Mouse (Mus musculus) gastrocnemius, adult 18-20 months (tissue): ENCODE measurements around the gene Fgfr2. TPM values are rescaled to one million over a fixed set of nuclear protein-coding genes. Genes with fewer than 3 reads are reported as not detected.

ENCODE experiments used
- DNase-seq: peaks from one replicate; pipeline ENCODE4 v3.0.0; 2021; ENCODE audit warnings: low spot score
- total RNA-seq, 2 experiments: library from RNA; stranded (reverse); gene quantifications; 2 replicates each; pipeline ENCODE4 v1.2.3; 2021

Fgfr2 gene
- total RNA-seq, 2 experiments from 2014 or later, result 0.43 to 0.88 TPM

DNA sequence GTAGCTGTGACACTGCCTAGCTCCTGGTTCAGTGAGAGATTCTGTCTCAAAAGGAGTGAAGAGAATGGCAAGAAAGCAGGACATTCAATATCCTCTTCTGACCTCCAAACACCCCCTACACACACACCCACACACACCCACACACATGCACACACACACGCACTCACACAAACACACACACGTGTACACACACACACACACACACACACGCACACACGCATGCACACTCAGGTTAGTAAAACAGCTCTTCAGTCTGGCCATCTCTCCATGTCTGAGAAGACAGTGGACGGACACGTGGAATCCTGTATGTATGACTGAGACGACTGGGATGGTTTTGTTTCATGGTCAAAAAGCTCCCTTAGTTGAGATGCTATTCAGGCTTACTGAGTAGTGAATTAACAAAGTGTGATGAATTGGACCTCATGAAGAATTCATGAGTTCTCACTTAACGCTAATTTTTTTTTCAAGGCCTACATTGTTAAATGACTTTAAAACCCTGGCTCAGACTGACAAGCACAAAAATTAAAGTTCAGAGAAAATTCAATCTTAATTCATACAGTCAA lies 2737.3 kb downstream of the Fgfr2 start:
- DNase-seq, result no peak

DNA sequence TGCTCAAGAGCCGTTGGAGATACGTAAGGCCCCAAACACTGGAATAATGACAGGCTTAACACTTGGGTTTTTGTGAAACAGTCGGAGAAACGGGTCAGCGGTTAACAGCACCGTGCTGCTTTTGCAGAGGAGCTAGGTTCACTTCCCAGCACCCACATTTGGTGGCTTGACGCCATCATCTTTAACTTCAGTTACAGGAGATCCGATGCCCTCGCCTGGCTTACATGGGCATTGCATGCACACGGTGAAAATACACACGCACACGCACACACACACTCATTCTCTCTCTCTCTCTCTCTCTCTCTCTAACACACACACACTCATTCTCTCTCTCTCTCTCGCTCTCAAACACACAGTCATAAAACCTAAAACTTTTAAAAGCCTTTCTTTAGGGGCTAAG lies 2741.0 kb downstream of the Fgfr2 start:
- no peak for DNase-seq

DNA sequence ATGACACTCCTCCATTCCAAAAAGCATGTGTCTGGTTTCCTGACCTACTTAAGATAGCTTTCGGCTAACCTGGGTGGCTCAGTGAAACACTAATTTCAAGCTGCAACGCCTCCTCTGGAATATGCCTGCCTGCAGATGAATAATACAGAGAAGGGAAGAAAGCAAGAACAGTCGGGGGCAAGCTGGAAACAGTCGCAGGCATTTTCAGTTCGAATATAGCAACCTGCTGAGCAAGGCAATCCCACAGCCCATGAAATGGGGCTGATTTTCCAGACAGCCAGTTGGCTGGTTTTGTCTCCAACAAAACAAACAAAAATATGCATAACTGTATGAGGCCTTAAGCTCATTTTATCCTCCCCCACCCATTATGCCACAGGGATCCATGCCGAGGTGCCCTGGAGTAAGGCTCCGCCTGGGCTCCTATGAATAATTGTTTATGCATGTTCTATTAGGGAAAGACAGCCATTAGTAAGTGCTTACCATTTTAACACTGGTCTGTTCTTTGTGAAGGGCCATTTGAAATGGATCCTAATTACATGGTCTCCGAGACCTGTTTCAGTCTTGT lies 2741.7 kb downstream of the Fgfr2 start:
- no peak for DNase-seq

DNA sequence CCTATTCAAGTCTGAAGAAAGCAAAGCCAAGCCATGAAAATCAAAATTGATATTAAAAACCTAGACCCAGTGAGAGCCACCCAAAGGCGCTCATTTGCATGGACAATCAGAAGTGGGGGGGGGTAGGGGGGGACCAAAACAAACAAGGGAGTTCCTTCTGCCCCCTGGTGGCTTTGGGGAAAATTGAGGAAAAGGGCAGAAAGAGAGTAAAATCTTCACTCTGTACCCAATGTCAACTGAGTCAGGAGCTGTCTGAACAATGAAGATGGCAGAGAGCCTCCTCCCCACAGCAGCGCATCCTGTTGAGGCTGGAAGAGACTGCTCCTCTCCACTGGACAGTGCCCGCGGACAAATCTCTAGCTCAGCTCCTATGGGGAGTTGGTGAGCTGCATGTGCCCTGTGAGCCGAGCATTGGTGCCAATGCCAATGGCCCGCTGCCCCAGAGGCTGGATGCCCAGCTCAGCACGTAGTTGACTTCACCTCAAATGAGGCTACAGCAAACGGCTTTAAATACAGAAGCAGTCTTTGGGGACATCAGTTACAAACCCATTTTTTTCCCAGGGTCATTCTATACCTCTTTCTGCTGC lies 2742.3 kb downstream of the Fgfr2 start:
- DNase-seq, result peak; percentile 36

DNA sequence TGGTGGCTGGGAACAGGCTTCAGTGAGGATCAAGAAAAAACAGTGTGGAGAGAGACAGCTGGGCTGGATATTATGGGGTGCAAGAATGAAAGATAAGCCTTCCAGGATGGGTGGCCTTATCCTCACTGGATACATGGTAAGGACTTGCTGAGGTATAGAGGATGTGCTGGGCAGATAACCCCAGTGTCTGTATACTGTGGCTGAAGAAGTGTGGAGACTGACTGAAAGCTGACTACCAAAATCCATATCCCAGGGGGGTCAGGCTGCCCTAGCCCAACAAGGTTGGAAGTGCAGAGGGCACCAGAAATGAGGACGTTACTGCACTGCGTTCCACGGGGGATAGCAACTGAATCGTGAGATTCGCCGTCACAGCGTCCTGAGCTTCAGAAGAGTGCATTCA lies 2742.8 kb downstream of the Fgfr2 start:
- DNase-seq, result no peak

DNA sequence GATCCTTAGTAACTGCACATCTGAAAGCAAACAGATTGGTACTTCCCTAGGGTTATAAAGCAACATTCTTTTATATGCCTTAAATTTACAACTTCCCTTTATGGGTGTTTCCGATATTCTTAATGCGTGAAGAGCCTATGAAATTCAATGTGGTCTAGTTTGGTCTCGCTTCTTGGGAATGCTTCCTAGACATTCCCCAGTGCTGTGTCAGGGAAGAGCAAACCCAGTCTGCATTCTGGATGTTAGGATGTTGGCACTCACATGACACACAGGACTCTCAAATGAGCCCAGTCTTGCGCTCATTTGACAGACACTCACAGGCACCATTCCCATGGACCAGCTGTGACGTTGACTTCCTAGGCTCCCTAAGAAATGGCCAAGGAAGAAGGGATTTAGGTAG lies 2743.3 kb downstream of the Fgfr2 start:
- no peak for DNase-seq

DNA sequence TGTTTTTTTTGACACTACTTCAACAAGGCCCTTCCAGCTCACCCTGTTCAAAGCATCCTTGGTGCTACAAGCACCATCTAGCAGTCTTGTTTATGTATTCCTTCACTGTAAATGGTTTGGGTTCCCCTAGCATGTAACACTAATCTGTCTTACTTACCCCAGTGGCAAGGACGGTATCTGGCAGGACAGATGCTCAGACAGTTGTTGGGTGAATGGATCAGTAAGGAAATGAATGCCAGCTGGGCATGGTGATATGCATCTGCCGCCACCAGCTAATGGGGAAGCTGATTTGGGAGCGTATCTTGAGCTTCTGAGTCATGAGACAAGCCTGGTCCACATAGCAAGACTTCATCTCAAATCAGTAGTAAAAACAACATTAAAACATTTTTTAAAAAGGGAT lies 2744.8 kb downstream of the Fgfr2 start:
- DNase-seq, result no peak

DNA sequence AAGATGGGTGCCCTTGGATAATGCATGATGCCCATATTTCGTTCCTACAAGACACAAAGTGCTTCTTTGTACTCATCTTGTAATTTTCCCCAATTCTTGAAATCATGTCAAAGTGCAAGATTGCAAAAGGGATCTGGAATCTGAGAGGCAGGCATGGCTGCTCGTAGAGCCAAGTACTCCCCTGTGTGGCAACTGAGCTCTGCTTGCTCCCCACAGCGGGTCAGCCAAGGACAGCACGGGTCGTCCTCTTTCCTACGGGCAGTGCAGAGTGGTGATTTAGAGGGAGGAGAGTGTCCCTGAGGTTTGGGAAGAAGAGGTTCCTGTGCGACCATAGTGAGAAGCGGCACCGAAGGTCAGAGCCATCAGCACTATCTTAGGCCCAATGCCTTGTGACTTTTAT lies 2748.8 kb downstream of the Fgfr2 start:
- DNase-seq, result no peak

DNA sequence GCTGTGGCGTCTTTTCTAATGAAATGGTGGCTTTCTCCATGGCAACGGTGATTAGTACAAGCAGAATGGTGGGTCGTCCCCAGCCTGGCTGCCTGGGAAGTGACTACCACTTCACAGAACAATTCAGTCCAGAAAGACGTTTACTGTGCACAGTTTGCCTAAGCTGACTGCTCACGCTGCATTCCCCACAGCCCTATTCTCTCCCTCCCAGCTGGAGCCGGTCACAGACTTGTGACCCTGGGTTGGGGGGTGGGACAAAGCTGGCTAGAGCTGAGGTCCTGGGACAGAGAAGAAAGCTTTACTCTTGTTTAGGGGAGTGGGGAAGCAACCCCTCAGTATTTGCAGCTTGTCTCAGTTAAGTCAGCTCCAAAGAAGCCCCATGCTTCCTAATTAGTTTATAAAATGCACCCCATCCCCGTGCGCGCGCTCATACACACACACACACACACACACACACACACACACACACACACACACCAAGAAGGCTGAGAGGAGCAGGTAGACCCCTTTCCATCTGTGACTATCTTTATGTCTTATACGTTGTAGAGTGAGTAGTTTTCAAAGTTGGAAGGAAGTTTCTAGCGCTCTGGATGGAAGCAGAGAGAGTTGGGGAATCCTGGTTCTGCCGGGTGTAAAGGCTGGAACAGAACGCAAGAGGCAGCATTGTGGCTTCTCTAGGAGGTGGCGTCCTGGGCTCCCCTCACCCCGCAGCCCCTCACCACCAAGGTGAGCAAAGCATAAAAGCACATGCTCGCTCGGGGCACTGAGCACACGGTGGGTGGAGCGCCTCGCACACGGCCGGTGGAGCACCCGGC lies 2754.1 kb downstream of the Fgfr2 start:
- no peak for DNase-seq

DNA sequence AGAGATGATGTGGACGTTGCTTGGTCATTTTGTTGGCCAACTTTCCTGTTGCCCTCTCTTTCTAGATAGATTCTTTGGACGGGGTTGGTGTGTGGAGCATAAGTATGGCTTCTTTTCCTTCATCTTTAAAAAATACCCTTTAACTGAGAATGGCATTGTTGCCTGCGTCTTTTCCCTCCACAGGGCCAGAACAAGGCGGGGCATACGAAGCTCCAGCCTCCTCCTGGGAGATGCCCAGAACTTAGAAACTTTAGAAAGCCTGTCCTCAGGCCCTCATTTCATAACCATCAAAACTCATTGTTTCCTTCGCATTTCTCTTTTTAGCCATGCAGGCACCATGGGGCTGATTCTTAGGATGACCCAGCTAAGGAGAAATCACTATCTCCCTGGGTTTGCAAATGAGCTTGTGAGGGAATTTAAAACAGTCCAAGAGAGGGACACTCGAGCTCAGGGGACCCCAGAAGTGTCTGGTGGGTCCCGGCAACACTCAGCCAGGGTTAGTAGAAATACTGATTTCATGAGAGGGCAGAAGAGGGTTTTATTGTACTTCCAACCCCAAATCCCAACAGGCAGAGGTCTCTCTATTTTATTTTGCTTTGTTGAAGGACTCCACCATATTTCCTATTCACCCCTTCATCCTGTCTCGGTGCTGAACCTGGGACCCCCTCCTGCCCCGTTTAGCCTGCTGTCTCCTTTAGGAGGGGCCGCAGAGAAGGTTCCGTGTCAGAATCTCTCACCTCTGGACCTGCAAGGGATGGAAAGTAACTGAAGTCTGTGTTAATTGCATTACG lies 2754.9 kb downstream of the Fgfr2 start:
- no peak for DNase-seq

DNA sequence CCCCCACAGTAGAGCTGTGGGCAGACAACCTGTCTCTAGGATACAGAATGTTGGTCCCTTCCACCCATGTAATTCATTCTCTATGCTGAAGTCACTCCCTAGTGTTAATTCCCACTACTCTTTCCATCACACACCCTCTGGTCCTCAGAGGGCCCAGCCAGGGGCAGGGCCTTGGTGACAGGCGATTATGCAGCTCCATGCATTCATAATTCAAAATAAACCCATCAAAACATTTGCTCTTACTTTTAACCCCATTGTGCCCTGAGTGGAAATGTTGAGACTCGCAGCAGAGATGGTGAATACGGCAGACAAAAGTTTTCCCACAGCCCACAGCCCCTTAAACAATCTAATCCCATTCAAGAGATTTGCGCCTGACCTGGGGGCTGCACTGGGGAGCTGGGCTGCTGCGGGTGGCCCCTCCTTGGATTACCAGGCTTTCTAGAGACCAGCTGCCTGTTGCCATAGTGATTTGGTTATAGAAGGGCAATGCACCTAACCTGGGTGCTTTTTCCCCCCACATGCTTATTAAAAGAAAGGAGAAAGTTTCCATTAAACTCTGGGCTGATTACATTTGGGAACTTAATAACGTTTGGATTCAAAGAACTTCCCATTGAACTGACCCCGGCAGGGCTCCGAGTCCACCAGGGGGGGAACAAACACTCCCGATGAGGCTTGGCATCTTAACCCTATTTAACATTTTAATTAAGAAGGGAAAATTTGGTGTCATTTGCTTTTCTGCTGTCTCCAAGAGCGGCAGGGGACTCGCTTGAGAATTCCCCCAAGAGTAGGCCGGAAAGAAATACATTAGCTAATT lies 2755.7 kb downstream of the Fgfr2 start:
- DNase-seq, result no peak

DNA sequence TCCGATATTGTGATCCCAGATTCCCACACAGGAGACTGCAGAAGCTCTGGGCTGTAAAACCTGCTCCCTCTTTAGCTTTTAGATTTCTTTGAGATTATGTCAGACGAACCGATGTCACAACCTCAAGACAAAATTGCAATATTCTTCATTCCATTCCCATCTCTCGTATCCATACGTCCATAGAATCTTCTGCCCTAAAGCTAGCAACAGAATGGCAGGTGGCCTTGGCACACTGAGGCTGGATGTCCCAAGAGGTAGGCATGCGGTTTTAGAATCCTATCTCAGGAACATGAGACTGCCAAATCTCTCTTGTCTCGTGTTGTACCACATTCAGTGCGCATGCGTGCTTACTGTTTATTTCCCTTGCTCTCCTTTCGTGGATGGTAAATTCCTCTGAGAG lies 2757.4 kb downstream of the Fgfr2 start:
- DNase-seq, result no peak

DNA sequence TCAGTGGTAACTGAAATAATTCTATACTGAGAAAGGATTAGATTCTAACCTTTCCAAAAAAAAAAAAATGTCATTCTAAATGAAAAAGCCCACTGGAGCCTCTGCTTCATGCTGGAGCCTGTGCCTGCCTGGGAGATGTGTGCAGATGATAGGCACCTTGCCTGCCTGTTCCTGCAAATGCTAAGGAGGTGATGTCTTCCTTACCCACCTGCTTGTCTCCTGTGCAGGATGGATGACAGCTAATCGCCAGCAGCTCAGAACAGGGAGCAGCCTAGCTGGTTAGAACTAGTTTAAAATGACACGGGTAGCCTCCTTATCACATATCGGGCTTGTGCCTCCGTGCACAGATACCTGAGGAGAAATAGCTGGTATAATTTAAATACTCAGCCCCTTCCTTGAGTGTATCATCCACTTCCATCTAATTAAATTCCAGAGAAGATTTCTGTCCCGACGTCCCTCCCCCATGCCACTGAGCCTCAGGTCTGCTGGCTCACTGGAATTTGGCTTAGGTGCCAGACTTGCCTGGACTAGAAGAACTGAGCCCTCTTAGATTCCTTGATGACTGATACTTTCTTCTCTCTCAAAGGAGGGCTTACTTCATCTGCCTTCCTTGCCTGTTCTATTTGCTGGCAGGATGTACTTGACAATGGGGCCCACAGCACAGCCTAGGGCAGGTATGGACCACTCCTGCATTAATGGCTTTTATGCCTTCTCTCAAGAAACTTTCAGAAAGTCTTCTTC lies 2782.6 kb downstream of the Fgfr2 start:
- no peak for DNase-seq

DNA sequence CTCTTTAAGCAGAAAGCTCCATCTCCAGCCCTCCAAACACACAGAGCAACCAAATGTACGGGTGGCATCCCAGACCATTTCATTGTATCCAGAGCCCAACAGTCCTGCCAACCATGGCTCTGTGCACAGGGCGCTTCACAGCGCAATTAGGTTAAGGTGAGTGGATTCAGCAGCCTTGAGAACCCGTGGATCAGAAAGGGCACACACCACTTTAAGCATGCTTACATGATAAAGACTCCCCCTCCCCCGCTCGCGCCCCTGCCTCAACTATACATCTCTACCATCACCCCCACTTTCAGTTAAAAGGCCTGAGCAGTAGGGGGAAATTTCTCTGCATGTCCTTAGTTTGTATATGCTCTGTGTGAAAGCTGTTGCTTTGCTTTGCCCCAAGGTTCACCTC lies 2785.5 kb downstream of the Fgfr2 start:
- DNase-seq, result no peak

DNA sequence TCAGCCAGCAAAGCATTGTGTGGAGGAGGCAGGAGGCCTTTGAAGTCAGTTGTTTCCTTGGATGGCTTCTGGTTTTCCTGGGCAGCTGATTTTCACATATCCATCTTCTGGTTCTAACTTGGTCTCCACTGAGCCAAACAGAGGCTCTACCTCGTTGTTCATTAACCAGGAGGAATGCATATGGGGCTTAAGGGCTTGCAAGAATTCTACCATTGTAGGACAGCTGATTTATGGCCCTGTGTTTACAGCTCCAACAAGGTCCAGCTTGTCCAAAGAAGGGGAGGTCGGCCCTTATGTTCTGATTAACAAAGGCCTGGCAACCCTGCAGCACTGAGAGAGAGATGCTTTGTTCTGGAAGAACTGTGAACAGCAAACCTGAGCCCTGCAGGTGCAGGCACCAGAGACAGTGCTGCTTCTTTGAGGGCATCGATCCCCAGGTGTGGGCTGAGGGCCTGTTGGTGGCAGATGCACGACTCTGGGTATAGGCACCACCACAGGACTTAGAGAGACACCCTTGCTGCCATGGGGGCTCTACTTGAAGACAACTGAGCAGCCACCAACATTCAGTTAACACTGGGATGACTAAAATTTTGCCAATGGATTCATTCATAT lies 2787.6 kb downstream of the Fgfr2 start:
- no peak for DNase-seq

DNA sequence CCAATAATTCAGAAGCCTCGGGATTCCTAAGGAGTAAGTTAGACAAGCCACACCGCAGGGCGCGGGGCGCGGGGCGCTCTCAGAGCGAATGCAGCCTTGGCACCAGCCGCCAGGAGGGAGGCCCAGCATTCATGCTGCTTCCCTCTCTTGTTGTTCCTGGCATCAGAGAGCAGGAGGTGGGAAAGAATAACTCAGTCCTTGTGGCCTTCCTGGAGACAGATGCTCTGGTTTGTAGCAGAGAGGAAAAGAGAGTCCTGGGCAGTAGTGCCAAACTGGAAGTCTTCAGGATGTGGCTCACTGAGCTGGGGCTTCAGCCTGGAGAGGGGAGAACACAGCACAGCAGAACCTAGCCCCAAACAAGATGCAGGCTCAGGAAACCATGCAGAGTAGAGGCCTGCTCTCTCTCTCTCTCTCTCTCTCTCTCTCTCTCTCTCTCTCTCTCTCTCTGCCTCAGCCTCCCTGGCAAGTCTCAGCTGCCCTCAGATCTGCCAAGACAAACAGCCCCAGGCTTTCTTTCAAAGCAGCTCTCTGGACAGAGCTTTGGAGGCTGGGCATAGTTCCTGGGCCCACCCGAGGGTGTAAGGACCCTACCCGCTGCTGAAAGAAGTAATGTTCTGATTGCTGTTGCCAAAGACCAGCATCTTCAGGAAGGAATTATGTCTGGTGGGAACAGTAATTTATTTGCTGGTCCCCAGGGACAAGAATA lies 2790.5 kb downstream of the Fgfr2 start:
- DNase-seq, result no peak

DNA sequence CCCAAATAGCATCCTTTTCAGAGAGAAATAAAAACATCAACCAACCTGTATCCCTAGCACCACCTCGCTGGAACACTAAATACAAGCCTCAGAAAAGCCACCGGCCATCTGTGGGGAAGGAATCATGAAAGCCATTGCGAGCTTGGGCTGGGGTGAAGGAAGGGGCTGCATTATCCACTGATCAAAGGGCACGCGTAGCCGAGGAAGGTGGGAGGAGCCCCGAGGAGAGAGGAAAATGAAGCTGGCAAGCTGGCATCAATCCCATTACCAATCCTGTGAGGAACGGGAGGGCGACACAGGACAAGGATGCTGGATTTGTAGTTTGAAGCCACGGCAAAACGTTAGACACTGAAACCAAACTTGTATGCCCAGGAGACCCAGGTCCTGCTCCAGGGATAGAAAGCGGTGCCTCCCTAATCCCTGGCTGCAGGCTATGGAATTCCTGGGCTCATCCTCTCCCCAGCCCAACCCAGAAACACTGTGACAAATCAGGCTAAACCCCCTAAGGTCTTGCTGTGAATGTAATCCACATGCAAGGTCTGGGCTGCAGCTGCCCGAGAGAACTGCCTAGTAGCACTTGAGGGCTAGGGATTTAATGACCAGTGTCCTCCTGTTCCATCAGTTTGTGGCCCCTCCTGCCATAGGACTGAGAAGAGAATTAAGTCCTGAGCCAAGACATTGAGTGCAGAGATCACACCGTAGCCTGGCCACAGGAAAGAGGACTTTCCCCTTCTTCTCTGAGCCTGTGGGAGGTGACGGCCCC lies 2795.4 kb downstream of the Fgfr2 start:
- no peak for DNase-seq

DNA sequence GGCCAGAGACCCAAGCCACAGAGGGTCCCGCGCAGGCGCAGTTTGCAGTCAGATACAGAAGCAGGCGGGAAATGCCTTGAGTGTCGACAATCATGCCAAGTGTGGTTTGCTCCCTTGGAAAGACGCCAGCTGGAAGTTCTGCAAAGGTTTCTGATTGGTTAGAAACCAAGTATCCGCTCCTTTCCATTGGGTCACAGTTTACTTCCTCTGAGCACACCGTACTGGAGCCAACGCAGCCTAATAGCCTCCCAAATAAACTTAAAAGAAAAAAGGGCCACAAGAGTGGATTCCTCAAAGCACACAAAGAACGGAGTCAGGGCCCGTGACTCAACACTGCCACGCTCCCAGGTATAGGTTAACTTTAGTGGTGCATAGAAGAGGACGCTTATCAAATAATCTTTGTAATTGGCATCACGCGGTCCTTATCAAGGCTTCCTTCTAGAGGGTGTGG lies 2797.1 kb downstream of the Fgfr2 start:
- DNase-seq, result peak; percentile 7
